Mouse (Mus musculus) midbrain, embryonic 14.5 days (tissue): ENCODE measurements at regions not wholly inside any gene's neighbourhood (a gene's known extent, or its start where the extent isn't known, plus 50 kb on each side); places are given as distances from the start of the nearest gene placed in this dataset.

Source experiments
- ATAC-seq: fragments of 200-750 bp; cut with Nextera tagmentation; 2 replicates; pipeline ENCODE4 v1.8.0; 2017; ENCODE audit warnings: moderate number of reproducible peaks, moderate library complexity; ENCODE audit not compliant: low FRiP score, low TSS enrichment
- DNase-seq: peaks from one replicate; pipeline ENCODE4 v3.0.0-alpha.2; 2015
- H3K27ac ChIP-seq: fragments of 300-500 bp; sonication (generic); replicated peaks from 2 replicates; pipeline ENCODE4 v1.5.1; 2014; ENCODE audit warnings: mild to moderate bottlenecking, low read depth, low read length, moderate library complexity
- H3K27me3 ChIP-seq: fragments of 300-500 bp; sonication (generic); 2 replicates; pipeline ENCODE4 v1.6.1; 2014; ENCODE audit warnings: low read length, control low read depth, mixed read lengths; ENCODE audit not compliant: control insufficient read depth, insufficient read depth
- H3K36me3 ChIP-seq: fragments of 300-500 bp; sonication (generic); 2 replicates; pipeline ENCODE4 v1.6.1; 2014; ENCODE audit warnings: low read length, control low read depth; ENCODE audit not compliant: control insufficient read depth, insufficient read depth
- H3K4me1 ChIP-seq: fragments of 300-500 bp; sonication (generic); 2 replicates; pipeline ENCODE4 v1.6.1; 2014; ENCODE audit warnings: mild to moderate bottlenecking, antibody characterized with exemption, low read length, control low read depth; ENCODE audit not compliant: control insufficient read depth, insufficient read depth
- H3K4me2 ChIP-seq: fragments of 300-500 bp; sonication (generic); 2 replicates; pipeline ENCODE4 v1.6.1; 2014; ENCODE audit warnings: mild to moderate bottlenecking, low read length, moderate library complexity
- H3K4me3 ChIP-seq: fragments of 300-500 bp; sonication (generic); replicated peaks from 2 replicates; pipeline ENCODE4 v1.5.1; 2014; ENCODE audit warnings: low read depth, low read length
- H3K9ac ChIP-seq: fragments of 300-500 bp; sonication (generic); replicated peaks from 2 replicates; pipeline ENCODE4 v1.6.1; 2014; ENCODE audit warnings: mild to moderate bottlenecking, low read length, moderate library complexity
- H3K9me3 ChIP-seq: fragments of 300-500 bp; sonication (generic); 2 replicates; pipeline ENCODE4 v1.6.1; 2016; ENCODE audit warnings: low read length, control low read depth, mixed read lengths; ENCODE audit not compliant: control insufficient read depth
- WGBS: fragments of 180-500 bp; shearing (Covaris S2); extraction: QIAGEN DNeasy Blood & Tissue Kit; methylation state at CpG from one replicate; pipeline ENCODE4 v1.1.7; 2014; 5-methylcytosine and 5-hydroxymethylcytosine counted together

DNA sequence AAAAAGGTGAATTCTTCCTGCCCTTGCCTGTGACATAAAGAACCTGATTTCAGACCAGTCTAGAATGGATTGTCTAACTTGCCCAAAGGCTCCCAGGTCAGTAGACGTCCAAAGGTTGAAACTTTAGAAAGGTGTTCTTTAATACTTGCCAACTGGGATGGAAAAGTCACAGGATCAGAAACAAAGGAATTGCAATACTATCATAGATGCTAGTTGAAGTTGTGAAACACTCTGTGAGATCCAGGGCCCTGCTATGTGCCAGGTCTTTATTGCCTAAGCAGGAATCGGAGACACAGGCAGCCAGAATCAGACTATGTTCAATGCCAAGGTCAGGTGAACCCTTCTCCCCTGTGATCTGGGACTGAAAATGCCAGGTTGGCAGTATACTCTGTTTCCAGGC, 108.0 kb upstream of the Nphp3 start:
- no peaks in the 10 kb centered on the region for H3K27me3 ChIP-seq
- no peaks in the 10 kb centered on the region for H3K9me3 ChIP-seq
- H3K4me2 ChIP-seq = no peak overlapping the region
- no peak for ATAC-seq
- H3K27ac ChIP-seq = no peak overlapping the region
- WGBS = 86% methylated on average over 2 of the region's 2 CpGs
- H3K4me1 ChIP-seq = no peaks in the 10 kb centered on the region
- no peak overlapping the region for H3K9ac ChIP-seq
- H3K4me3 ChIP-seq = no peak overlapping the region
- DNase-seq = no peak
- H3K36me3 ChIP-seq = no peaks in the 10 kb centered on the region

DNA sequence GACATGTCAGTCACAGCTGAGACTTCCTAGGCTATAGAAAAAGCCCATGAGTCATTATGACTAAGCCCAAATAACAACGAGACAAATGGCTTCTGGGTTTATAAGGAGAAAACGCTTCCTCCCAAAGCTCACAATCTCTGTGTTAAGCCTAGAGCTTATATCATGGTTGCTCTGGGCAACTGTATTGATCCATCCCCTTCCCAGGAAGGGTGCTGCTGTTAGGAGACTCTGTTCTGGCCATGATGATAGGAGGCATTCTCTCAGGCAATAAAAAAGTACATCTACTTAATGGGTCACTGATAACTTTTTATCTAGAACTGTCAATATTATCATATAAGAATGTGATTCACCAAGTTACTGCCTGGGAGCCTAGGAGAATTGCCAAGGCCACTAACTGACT, 103.0 kb upstream of the Nphp3 start:
- Histone ChIP-seq H3K4me1 (no peaks in the 10 kb centered on the region), H3K27ac (no peak overlapping the region), H3K9ac (no peak overlapping the region), H3K36me3 (no peaks in the 10 kb centered on the region), H3K9me3 (no peaks in the 10 kb centered on the region), H3K27me3 (no peaks in the 10 kb centered on the region), H3K4me2 (no peak overlapping the region), H3K4me3 (no peak overlapping the region)
- 56% methylated on average over 2 of the region's 2 CpGs for WGBS
- DNase-seq (peak; percentile 12), ATAC-seq (no peak)

DNA sequence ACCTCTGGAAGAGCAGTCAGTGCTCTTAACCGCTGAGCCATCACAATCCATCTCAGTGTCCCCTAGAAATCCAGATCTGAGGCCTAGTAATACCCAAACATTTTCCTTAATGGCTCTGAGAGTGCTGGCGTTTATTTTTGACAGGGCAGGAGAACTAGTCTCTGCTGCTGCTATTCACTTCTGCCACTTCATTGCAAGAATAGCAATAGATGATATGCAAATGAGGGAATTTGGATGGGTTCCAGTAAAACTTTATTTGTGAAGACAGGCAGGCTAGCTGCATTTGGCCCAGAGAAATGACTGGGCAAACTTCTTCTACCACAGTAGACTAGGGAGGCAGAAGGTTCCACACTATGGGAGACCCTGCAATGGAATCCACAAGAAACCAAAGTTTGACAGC, 91.0 kb upstream of the Nphp3 start:
- no peak for DNase-seq

DNA sequence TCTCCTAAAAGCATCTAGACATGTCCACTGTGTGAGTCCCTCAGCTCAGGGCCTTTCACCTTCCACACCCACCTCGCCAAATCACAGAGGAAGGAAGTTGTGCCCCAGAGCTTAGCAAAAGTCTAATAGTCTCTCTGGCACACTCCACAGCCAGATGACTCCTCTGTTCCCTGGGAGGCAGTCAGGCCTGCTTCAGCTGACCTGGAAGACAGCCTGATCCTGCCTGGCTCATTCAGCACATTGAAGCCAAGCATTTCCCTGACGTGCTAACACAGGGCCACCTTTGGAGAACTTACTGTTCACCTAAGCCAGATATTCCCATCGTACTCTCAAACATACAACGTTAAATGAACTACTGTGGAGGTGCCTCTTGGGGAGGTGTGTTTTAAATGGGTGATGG, 87.2 kb upstream of the Nphp3 start:
- no peak overlapping the region for H3K27ac ChIP-seq
- no peak for DNase-seq
- no peaks in the 10 kb centered on the region for H3K4me1 ChIP-seq
- WGBS = 89% methylated on average over 4 of the region's 4 CpGs
- H3K9me3 ChIP-seq = no peaks in the 10 kb centered on the region
- H3K36me3 ChIP-seq = no peaks in the 10 kb centered on the region
- H3K27me3 ChIP-seq = no peaks in the 10 kb centered on the region
- ATAC-seq = no peak
- H3K9ac ChIP-seq = no peak overlapping the region
- H3K4me3 ChIP-seq = no peak overlapping the region
- no peak overlapping the region for H3K4me2 ChIP-seq

More for the DNA sequence above, 91.0 kb upstream of the Nphp3 start:
- Histone ChIP-seq H3K4me2 (no peak overlapping the region), H3K4me3 (no peak overlapping the region), H3K9ac (no peak overlapping the region), H3K9me3 (no peaks in the 10 kb centered on the region), H3K4me1 (no peaks in the 10 kb centered on the region), H3K36me3 (no peaks in the 10 kb centered on the region), H3K27ac (no peak overlapping the region), H3K27me3 (no peaks in the 10 kb centered on the region)
- 73% methylated on average over 2 of the region's 2 CpGs for WGBS
- no peak for ATAC-seq

DNA sequence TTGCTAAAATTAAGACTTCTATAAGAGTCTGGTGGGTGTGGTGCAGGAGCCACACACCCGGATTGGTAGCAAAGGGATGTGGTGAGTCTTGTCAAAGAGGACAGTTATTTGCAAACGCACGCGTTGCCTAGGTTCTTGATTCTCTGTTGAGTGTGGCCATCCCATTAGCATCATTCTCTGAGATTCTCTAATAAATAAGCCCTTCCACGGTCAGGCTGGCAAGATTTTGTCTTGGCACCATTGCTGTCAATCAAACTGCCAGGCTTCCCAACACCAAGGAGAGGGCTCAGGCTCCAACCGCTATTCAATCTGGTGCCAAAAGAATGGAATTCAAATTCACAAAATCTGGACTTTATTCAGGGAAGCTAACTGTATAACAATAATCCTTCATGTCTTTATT, 84.6 kb upstream of the Nphp3 start:
- no peaks in the 10 kb centered on the region for H3K36me3 ChIP-seq
- WGBS = 75% methylated on average over 6 of the region's 6 CpGs
- H3K27ac ChIP-seq = no peak overlapping the region
- no peak overlapping the region for H3K9ac ChIP-seq
- H3K27me3 ChIP-seq = no peaks in the 10 kb centered on the region
- no peak overlapping the region for H3K4me3 ChIP-seq
- no peaks in the 10 kb centered on the region; the same call in 1 of the 2 replicates for H3K9me3 ChIP-seq
- H3K4me1 ChIP-seq = no peaks in the 10 kb centered on the region
- no peak for ATAC-seq
- no peak overlapping the region for H3K4me2 ChIP-seq
- no peak for DNase-seq

DNA sequence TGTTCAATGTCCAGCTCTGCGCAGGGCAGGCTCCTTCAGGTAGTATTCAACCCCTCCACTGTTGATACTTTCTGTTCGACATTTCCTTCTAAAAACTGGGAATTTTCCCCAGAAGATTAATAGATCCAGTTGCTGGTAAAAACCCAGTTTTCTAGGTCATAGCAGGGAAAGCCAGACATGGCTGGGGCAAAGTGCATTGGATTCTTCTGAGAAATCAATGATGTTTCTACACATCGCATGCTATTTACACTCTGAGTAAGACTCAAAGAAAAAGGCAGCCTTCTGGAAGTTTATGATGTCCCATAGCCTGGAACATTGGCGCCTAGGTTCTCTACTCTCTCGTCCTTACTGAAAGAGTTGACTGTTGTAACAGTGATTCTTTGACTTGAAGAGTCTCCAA, 80.0 kb upstream of the Nphp3 start:
- Histone ChIP-seq H3K9me3 (no peaks in the 10 kb centered on the region; the same call in 1 of the 2 replicates), H3K36me3 (no peaks in the 10 kb centered on the region), H3K9ac (no peak overlapping the region), H3K27me3 (no peaks in the 10 kb centered on the region), H3K4me3 (no peak overlapping the region), H3K27ac (no peak overlapping the region), H3K4me1 (no peaks in the 10 kb centered on the region), H3K4me2 (no peak overlapping the region)
- DNase-seq (no peak), ATAC-seq (no peak)
- 96% methylated on average over 5 of the region's 5 CpGs for WGBS

DNA sequence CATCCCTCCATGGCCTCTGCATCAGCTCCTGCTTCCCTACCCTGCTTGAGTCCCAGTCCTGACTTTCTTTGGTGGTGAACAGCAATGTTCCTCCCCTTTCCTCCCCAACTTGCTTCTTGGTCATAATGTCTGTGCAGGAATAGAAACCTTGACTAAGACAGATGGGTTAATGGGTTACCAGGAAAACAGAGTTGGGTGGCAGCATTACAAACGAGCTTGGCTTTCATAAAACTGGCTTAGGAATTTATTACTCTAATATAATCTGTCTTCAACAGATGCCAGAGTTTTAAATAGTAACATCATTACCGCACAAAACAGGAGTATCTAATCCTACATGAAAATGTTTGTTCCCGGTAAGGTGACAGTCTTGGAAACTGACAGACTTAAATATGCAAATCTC, 77.7 kb upstream of the Nphp3 start:
- ATAC-seq = no peak

DNA sequence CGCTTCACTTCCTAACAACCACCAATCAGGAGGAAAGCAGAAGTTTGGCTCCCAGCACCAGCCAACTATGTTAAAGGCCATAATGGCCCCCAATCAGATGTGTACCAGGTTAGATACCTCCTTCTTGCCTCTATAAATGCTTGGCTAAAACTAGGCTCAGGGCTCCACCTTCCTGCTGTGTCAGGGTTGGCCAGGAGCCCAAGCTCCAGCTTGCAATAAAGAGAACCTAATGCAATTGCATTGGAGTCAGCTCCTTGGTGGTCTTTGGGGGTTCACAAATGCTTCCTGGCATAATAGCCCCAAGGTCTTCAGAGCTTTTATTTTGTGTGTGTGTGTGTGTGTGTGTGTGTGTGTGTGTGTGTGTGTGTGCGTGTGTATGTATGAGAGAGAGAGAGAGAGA, 76.9 kb upstream of the Nphp3 start:
- Histone ChIP-seq H3K4me2 (no peak overlapping the region), H3K9me3 (no peaks in the 10 kb centered on the region; the same call in 1 of the 2 replicates), H3K4me3 (no peak overlapping the region), H3K9ac (no peak overlapping the region), H3K27ac (no peak overlapping the region), H3K4me1 (no peaks in the 10 kb centered on the region), H3K36me3 (no peaks in the 10 kb centered on the region), H3K27me3 (no peaks in the 10 kb centered on the region)
- DNase-seq (peak; percentile 19), ATAC-seq (no peak)
- 73% methylated on average over 2 of the region's 2 CpGs for WGBS

More for the DNA sequence above, 77.7 kb upstream of the Nphp3 start:
- H3K9ac ChIP-seq = no peak overlapping the region
- H3K4me1 ChIP-seq = no peaks in the 10 kb centered on the region
- no peak for DNase-seq
- no peaks in the 10 kb centered on the region for H3K27me3 ChIP-seq
- no peaks in the 10 kb centered on the region for H3K36me3 ChIP-seq
- H3K9me3 ChIP-seq = no peaks in the 10 kb centered on the region; the same call in 1 of the 2 replicates
- 82% methylated on average over 3 of the region's 3 CpGs for WGBS
- no peak overlapping the region for H3K4me2 ChIP-seq
- no peak overlapping the region for H3K4me3 ChIP-seq
- no peak overlapping the region for H3K27ac ChIP-seq

DNA sequence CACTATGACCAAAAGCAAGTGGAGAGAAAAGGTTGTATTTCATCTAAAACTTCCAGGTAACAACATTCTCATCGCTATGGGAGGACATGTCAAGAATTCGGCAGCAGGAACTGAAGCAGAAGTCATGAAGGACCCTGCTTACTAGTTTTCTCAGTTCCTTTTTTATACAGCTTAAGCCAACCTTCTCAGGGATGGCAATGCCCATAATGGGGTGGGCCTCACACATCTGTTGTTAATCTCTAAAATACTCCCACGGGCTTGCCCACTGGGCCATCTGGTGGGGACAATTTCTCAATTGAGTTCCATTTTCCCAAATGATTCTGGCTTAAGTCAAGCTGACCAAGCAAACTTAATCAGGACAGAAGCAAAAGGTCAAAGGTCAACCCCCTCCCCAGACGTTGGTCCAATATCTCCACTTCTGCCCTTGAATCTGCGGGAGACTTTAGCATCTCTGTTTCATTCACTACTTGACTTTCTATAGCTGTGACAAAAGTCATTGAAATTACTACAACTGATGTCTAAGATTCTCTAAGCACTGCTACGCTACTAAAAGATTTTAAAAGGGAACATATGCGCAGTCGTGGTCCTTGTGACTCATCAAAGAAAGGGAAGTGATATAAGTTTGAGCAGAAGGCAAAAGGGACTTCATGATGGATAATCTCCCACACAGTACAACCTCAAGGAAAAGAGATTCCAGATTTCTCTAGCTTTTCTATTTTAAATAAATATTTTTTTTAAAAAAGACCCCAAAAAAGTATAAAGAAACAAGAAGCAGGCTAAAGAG, 73.4 kb upstream of the Nphp3 start:
- WGBS = 61% methylated on average over 8 of the region's 8 CpGs
- H3K36me3 ChIP-seq = no peaks in the 10 kb centered on the region
- H3K4me2 ChIP-seq = no peak overlapping the region
- H3K27ac ChIP-seq = no peak overlapping the region
- no peaks in the 10 kb centered on the region for H3K9me3 ChIP-seq
- H3K27me3 ChIP-seq = no peaks in the 10 kb centered on the region
- no peak for ATAC-seq
- H3K9ac ChIP-seq = no peak overlapping the region
- no peak for DNase-seq
- no peak overlapping the region for H3K4me3 ChIP-seq
- H3K4me1 ChIP-seq = 0 out of 2 replicates have a peak, but pooled peaks cover 6% of the 10 kb centered on the region
